Mouse (Mus musculus) kidney, embryonic 16.5 days (tissue): ENCODE measurements around the gene Coa5. TPM values are rescaled to one million over a fixed set of nuclear protein-coding genes. Genes with fewer than 3 reads are reported as not detected.

Experiments used
- ATAC-seq: fragments of 200-750 bp; cut with Nextera tagmentation; 2 replicates; pipeline ENCODE4 v1.8.0; 2017; ENCODE audit warnings: moderate TSS enrichment; ENCODE audit not compliant: low FRiP score, low TSS enrichment
- H3K27ac ChIP-seq: fragments of 300-500 bp; sonication (generic); 2 replicates; pipeline ENCODE4 v1.5.1; 2014; ENCODE audit warnings: low read length
- H3K27me3 ChIP-seq: fragments of 300-500 bp; sonication (generic); 2 replicates; pipeline ENCODE4 v1.6.1; 2014; ENCODE audit warnings: low read length, control low read depth, mixed read lengths; ENCODE audit not compliant: insufficient read depth
- H3K36me3 ChIP-seq: fragments of 300-500 bp; sonication (generic); 2 replicates; pipeline ENCODE4 v1.6.1; 2014; ENCODE audit warnings: low read length, control low read depth, mixed read lengths; ENCODE audit not compliant: insufficient read depth
- H3K4me1 ChIP-seq: fragments of 300-500 bp; sonication (generic); 2 replicates; pipeline ENCODE4 v1.6.1; 2014; ENCODE audit warnings: low read length, control low read depth, mixed read lengths; ENCODE audit not compliant: insufficient read depth
- H3K4me2 ChIP-seq: fragments of 300-500 bp; sonication (generic); replicated peaks from 2 replicates; pipeline ENCODE4 v1.6.1; 2014; ENCODE audit warnings: low read depth, low read length
- H3K4me3 ChIP-seq: fragments of 300-500 bp; sonication (generic); 2 replicates; pipeline ENCODE4 v1.5.1; 2014; ENCODE audit warnings: mild to moderate bottlenecking, low read length
- H3K9ac ChIP-seq: fragments of 300-500 bp; sonication (generic); replicated peaks from 2 replicates; pipeline ENCODE4 v1.6.1; 2014; ENCODE audit warnings: low read length
- H3K9me3 ChIP-seq: fragments of 300-500 bp; sonication (generic); 2 replicates; pipeline ENCODE4 v1.6.1; 2016; ENCODE audit warnings: low read length, control low read depth
- WGBS: fragments of 180-500 bp; shearing (Covaris S2); extraction: QIAGEN DNeasy Blood & Tissue Kit; methylation state at CpG from one replicate; pipeline ENCODE4 v1.1.7; 2014; 5-methylcytosine and 5-hydroxymethylcytosine counted together
- polyA plus RNA-seq: library from polyadenylated mRNA; unstranded; fragments of >200 nt; fragmentation: Nextera tagmentation; extraction: Ambion mirVana; gene quantifications from 2 replicates; pipeline ENCODE4 v1.2.1, GENCODE M21; 2015

Coa5 gene
- polyA plus RNA-seq, 1 experiment from 2014 or later: 60.1 TPM

- H3K27me3 ChIP-seq: no peaks in the 10 kb centered on the region
- H3K36me3 ChIP-seq: peaks cover 14% of the 10 kb centered on the region; the same call in 1 of the 2 replicates
- no peak overlapping the region for H3K27ac ChIP-seq
- H3K9me3 ChIP-seq: no peaks in the 10 kb centered on the region
- WGBS: 87% methylated on average over 16 of the region's 16 CpGs
- no peak overlapping the region for H3K9ac ChIP-seq
- no peak overlapping the region for H3K4me2 ChIP-seq
- ATAC-seq: no peak
- no peaks in the 10 kb centered on the region for H3K4me1 ChIP-seq
- H3K4me3 ChIP-seq: no peak overlapping the region
These were observed 13.2 kb upstream of the Coa5 start for GRCm38 (mm10) chr1:37442848-37443835.

- no peak overlapping the region for H3K9ac ChIP-seq
- no peak for ATAC-seq
- H3K9me3 ChIP-seq: no peaks in the 10 kb centered on the region
- H3K27me3 ChIP-seq: no peaks in the 10 kb centered on the region
- no peak overlapping the region for H3K4me3 ChIP-seq
- peaks cover 58% of the 10 kb centered on the region for H3K36me3 ChIP-seq
- 95% methylated on average over 3 of the region's 3 CpGs for WGBS
- H3K4me2 ChIP-seq: no peak overlapping the region
- H3K4me1 ChIP-seq: peaks cover 6% of the 10 kb centered on the region
- no peak overlapping the region for H3K27ac ChIP-seq
These were observed 6.5 kb upstream of the Coa5 start for GRCm38 (mm10) chr1:37436419-37436818.

GRCm38 (mm10) chr1:37430297-37430840 is 466 bp upstream of the Coa5 start:
- H3K4me2 ChIP-seq: peak overlapping the region; percentile 86
- WGBS: under 1% methylated on average over 40 of the region's 40 CpGs
- peak overlapping the region; percentile 85 for H3K9ac ChIP-seq
- peak; percentile 52; the same call in 1 of the 2 replicates for ATAC-seq
- no peaks in the 10 kb centered on the region for H3K9me3 ChIP-seq
- H3K27ac ChIP-seq: peak overlapping the region; percentile 47
- peaks cover 23% of the 10 kb centered on the region for H3K4me1 ChIP-seq
- H3K36me3 ChIP-seq: peaks cover 31% of the 10 kb centered on the region
- H3K4me3 ChIP-seq: peak overlapping the region; percentile 85
- H3K27me3 ChIP-seq: no peaks in the 10 kb centered on the region

- ATAC-seq: no peak
- Histone ChIP-seq H3K36me3 (peaks cover 31% of the 10 kb centered on the region), H3K9ac (peak overlapping the region; percentile 85), H3K27ac (no peak overlapping the region), H3K27me3 (no peaks in the 10 kb centered on the region), H3K4me2 (peak overlapping the region; percentile 86), H3K4me1 (peaks cover 23% of the 10 kb centered on the region), H3K9me3 (peaks cover 6% of the 10 kb centered on the region), H3K4me3 (peak overlapping the region; percentile 85)
- 47% methylated on average over 2 of the region's 2 CpGs for WGBS
These were observed 992 bp downstream of the Coa5 start for GRCm38 (mm10) chr1:37428911-37429310.

DNA sequence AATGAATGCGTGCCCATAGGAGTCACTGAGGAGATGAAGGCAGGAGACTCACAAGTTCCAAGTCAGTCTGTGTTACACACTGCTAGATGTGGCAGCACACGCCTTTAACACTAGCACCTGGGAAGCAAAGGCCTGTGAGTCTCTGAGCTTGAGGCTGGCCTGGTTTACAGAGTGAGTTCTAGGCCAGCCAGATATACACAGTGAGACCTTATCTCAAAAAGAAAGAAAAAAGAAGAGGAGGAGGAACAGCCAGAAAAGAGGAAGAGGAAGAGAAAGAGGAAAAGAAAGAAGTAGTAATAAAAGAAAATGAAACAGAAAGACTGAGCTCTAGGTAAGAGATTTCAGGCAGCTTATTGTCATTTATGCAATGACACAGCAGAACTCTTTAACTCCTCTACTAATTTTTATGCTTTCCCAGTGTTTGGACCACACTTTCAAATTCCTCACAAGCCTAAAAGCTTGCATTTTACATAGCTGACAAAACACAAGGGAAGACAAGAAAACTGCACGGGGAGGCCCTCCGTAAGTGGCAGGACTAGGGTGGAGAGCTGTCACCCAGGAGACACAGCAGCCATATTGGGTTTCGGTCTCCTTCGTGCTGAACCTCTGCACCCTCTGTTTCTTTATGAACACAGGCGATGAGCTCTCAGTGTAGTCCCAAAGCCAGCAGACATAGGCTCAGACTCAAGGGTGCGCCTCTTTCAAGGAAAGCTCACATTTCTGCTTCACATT is 2.6 kb downstream of the Coa5 start:
- Histone ChIP-seq H3K27me3 (no peaks in the 10 kb centered on the region), H3K4me2 (no peak overlapping the region), H3K4me1 (peaks cover 23% of the 10 kb centered on the region), H3K9ac (no peak overlapping the region), H3K9me3 (peaks cover 10% of the 10 kb centered on the region), H3K36me3 (peaks cover 31% of the 10 kb centered on the region), H3K4me3 (no peak overlapping the region), H3K27ac (no peak overlapping the region)
- no peak for ATAC-seq
- WGBS: 92% methylated on average over 8 of the region's 8 CpGs

DNA sequence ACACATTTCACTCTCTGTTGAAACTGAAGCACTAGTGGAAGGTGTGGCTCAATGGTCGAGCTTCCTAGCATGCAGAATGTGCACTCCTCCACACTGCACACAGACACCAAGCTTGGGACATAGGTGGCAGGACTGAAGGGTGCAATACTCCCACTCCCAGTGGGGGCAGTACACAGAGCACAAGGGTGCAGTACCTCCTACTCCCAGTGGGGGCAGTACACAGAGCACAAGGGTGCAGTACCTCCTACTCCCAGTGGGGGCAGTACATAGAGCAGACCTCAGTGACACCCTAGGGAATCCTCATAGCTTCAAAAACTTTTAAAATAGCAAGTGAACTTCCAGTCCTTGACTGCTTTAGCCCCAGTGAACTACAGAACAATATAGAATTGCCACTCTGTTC is 10.5 kb downstream of the Coa5 start:
- 89% methylated on average over 1 of the region's 1 CpGs for WGBS
- ATAC-seq: no peak
- peaks cover 30% of the 10 kb centered on the region for H3K36me3 ChIP-seq

GRCm38 (mm10) chr1:37415394-37415793 is 14.5 kb downstream of the Coa5 start:
- Histone ChIP-seq H3K27ac (no peak overlapping the region), H3K4me1 (no peaks in the 10 kb centered on the region), H3K9me3 (no peaks in the 10 kb centered on the region; the same call in 1 of the 2 replicates), H3K9ac (no peak overlapping the region), H3K36me3 (peaks cover 15% of the 10 kb centered on the region), H3K4me2 (no peak overlapping the region), H3K27me3 (no peaks in the 10 kb centered on the region), H3K4me3 (no peak overlapping the region)
- WGBS: 77% methylated on average over 1 of the region's 1 CpGs
- ATAC-seq: no peak

More for the DNA sequence above, 10.5 kb downstream of the Coa5 start:
- H3K4me2 ChIP-seq: no peak overlapping the region
- H3K27me3 ChIP-seq: no peaks in the 10 kb centered on the region
- H3K4me3 ChIP-seq: no peak overlapping the region
- H3K9ac ChIP-seq: no peak overlapping the region
- no peak overlapping the region for H3K27ac ChIP-seq
- H3K9me3 ChIP-seq: peaks cover 12% of the 10 kb centered on the region
- H3K4me1 ChIP-seq: no peaks in the 10 kb centered on the region

- Histone ChIP-seq H3K4me2 (no peak overlapping the region), H3K9ac (no peak overlapping the region), H3K27ac (no peak overlapping the region), H3K4me3 (no peak overlapping the region), H3K36me3 (no peaks in the 10 kb centered on the region), H3K27me3 (no peaks in the 10 kb centered on the region), H3K9me3 (no peaks in the 10 kb centered on the region), H3K4me1 (no peaks in the 10 kb centered on the region)
- no peak for ATAC-seq
These were observed 20.3 kb downstream of the Coa5 start for GRCm38 (mm10) chr1:37409647-37410046.

GRCm38 (mm10) chr1:37408678-37409077 is 21.2 kb downstream of the Coa5 start:
- H3K9ac ChIP-seq: no peak overlapping the region
- H3K36me3 ChIP-seq: no peaks in the 10 kb centered on the region
- H3K4me3 ChIP-seq: no peak overlapping the region
- no peaks in the 10 kb centered on the region for H3K9me3 ChIP-seq
- ATAC-seq: no peak
- no peak overlapping the region for H3K4me2 ChIP-seq
- 77% methylated on average over 3 of the region's 3 CpGs for WGBS
- H3K27me3 ChIP-seq: no peaks in the 10 kb centered on the region
- no peak overlapping the region for H3K27ac ChIP-seq
- H3K4me1 ChIP-seq: no peaks in the 10 kb centered on the region
